Mouse (Mus musculus) hindbrain, embryonic 11.5 days (tissue): ENCODE data around the gene Ube2u. TPM values are rescaled to one million over a fixed set of nuclear protein-coding genes. Genes with fewer than 3 reads are reported as not detected.

Experiments used
- ATAC-seq: fragments of 200-750 bp; cut with Nextera tagmentation; 2 replicates; pipeline ENCODE4 v1.8.0; 2017; ENCODE audit warnings: mild to moderate bottlenecking, moderate TSS enrichment, moderate library complexity; ENCODE audit not compliant: low FRiP score
- DNase-seq: peaks from one replicate; pipeline ENCODE4 v3.0.0-alpha.2; 2015; ENCODE audit warnings: low spot score
- H3K27ac ChIP-seq: fragments of 300-500 bp; sonication (generic); 2 replicates; pipeline ENCODE4 v1.5.1; 2014; ENCODE audit warnings: mild to moderate bottlenecking, low read depth, low read length
- H3K27me3 ChIP-seq: fragments of 300-500 bp; sonication (generic); 2 replicates; pipeline ENCODE4 v1.6.1; 2014; ENCODE audit warnings: mild to moderate bottlenecking, low read length, moderate library complexity, mixed read lengths; ENCODE audit not compliant: control insufficient read depth, insufficient read depth
- H3K36me3 ChIP-seq: fragments of 300-500 bp; sonication (generic); 2 replicates; pipeline ENCODE4 v1.6.1; 2014; ENCODE audit warnings: mild to moderate bottlenecking, low read length, moderate library complexity, mixed read lengths; ENCODE audit not compliant: control insufficient read depth, insufficient read depth
- H3K4me1 ChIP-seq: fragments of 300-500 bp; sonication (generic); replicated peaks from 2 replicates; pipeline ENCODE4 v1.6.1; 2014; ENCODE audit warnings: low read length, mixed read lengths; ENCODE audit not compliant: control insufficient read depth, insufficient read depth
- H3K4me2 ChIP-seq: fragments of 300-500 bp; sonication (generic); replicated peaks from 2 replicates; pipeline ENCODE4 v1.6.1; 2014; ENCODE audit warnings: mild to moderate bottlenecking, low read depth, low read length
- H3K4me3 ChIP-seq: fragments of 300-500 bp; sonication (generic); 2 replicates; pipeline ENCODE4 v1.5.1; 2014; ENCODE audit warnings: low read depth, low read length
- H3K9ac ChIP-seq: fragments of 300-500 bp; sonication (generic); 2 replicates; pipeline ENCODE4 v1.6.1; 2014; ENCODE audit warnings: low read depth, low read length
- H3K9me3 ChIP-seq: fragments of 300-500 bp; sonication (generic); 2 replicates; pipeline ENCODE4 v1.6.1; 2016; ENCODE audit warnings: low read length; ENCODE audit not compliant: control insufficient read depth
- WGBS: fragments of 180-500 bp; shearing (Covaris S2); extraction: QIAGEN DNeasy Blood & Tissue Kit; methylation state at CpG from one replicate; pipeline ENCODE4 v1.1.7; 2014; 5-methylcytosine and 5-hydroxymethylcytosine counted together
- polyA plus RNA-seq: library from polyadenylated mRNA; unstranded; fragments of >200 nt; fragmentation: Nextera tagmentation; extraction: Ambion mirVana; gene quantifications from 2 replicates; pipeline ENCODE4 v1.2.1, GENCODE M21; 2014

The Ube2u gene
- polyA plus RNA-seq, result 1.0 and 1.4 TPM in 2 replicates

DNA sequence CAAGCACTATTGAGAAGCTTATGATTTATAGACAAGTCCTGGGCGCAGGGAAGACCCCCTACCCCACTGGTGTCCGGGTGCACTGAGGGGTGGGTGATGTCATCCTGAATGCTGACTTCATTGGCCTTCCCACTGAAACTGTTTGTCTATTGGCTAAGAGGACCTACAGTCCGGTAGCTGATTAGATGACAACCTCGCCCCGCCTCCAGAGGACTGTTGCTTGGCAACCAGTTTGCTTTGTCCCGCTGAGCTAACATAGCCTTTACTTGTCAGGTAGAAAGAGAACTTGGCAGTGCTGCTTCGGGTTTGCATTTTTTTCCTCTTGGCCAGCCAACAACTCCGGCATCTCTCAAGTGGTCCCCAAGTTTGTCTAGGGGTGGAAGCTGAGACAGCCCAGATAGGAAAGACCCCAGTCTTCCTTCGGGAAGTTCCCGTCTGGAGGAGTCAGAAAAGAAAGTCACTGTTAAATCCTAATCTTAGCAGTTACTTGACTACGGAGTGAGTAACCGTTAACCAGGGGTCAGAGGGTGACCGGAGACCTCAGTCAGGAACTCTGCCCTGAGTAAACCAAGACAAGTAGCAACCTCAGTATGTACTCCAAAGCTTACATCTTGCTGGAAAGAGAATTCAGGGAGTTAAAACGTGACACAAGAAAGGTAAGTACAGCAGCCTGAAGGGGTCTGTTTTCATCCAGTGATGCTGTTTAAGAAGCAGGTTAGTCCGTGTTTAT lies at the start of gene Ube2u:
Ube2u (plus strand) TSS at position 258 of the 730 bp plus-strand sequence.
- WGBS, result 27% methylated on average over 15 of the region's 15 CpGs
- DNase-seq (peak; percentile 84), ATAC-seq (peak; percentile 90)
- peak within 1 kb of the TSS; percentile 3; the same call in 1 of the 2 replicates for H3K4me2 ChIP-seq
- H3K4me1 ChIP-seq, result no peaks in the 10 kb centered on the region
- H3K9me3 ChIP-seq, result no peaks in the 10 kb centered on the region
- peak within 1 kb of the TSS; percentile 8; the same call in 1 of the 2 replicates for H3K4me3 ChIP-seq
- H3K36me3 ChIP-seq, result no peaks in the 10 kb centered on the region
- H3K9ac ChIP-seq, result no peak within 1 kb of the TSS
- no peaks in the 10 kb centered on the region for H3K27me3 ChIP-seq
- no peak within 1 kb of the TSS for H3K27ac ChIP-seq

DNA sequence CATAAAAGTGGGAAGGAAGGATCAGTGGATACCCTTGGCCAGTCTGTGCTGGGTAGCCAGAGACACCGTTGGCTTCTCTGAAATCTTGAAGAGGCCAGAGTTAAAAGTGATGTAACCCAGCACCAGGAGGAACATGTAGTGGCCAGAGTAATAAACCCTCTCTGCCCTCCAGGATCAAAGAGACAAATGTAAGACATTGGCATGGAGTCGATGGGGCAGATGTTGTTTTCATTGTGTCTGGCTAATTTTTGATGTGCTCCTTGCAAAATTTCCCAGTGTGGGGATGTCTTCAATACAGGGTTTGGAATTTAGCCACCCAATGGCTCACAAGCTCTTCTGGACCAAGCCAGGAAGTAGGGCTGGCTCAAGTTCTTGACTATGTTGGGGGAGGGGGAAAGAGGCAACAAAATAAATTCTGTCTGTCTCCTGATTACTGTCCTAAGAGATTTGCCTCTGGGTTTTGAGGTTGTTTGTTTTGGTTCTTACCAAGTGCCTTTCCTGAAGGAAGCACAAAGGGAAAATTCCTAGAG lies 49.2 kb upstream of the Ube2u start:
- H3K4me3 ChIP-seq, result no peak overlapping the region
- H3K4me2 ChIP-seq, result no peak overlapping the region
- H3K27me3 ChIP-seq, result no peaks in the 10 kb centered on the region
- H3K9me3 ChIP-seq, result no peaks in the 10 kb centered on the region
- ATAC-seq, result no peak
- H3K4me1 ChIP-seq, result no peaks in the 10 kb centered on the region
- 89% methylated on average over 2 of the region's 2 CpGs for WGBS
- no peaks in the 10 kb centered on the region for H3K36me3 ChIP-seq
- no peak overlapping the region for H3K27ac ChIP-seq
- DNase-seq, result no peak
- no peak overlapping the region for H3K9ac ChIP-seq

DNA sequence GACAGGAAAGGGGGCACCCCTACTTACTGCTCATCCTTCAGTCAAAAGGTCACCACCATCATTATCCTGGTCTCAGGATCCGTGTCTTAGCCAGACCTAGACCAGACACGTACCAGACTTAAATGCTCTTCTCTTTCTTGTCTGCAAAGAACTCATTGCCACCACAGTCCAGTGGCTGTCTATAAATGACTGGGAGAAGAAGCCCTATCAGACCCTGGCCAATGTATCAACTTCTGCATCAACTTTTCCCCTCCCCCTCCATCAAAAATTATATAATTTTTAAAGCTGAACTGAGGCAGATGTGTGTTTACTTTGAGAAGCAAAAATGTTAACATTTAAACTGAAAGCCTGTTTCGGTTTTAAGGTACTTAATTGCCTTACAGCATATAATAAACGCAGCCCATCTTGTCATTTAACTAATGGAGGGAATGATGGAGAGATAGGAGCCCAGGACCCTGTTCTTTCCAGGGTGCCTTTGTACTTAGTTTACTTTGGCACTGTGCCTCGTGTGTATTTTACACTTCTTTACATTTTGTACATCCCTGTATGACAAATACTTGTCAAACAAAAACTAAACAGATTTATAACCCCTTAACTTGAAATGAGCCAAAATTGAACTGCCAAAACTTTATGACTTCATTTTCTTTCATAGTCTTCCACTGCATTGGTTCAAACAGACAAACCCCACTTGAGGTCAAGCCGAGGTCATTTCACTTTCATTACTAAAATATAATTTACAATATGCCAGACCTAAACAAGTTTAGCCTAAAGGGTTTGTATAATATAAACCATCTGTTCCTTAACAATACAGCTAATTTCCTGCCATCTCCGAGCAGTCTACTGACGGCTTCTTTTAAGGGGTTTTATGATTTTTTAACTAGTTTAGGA lies 43.1 kb upstream of the Ube2u start:
- H3K27ac ChIP-seq, result no peak overlapping the region
- no peak overlapping the region for H3K4me2 ChIP-seq
- H3K9ac ChIP-seq, result no peak overlapping the region
- no peaks in the 10 kb centered on the region for H3K27me3 ChIP-seq
- ATAC-seq, result no peak
- no peaks in the 10 kb centered on the region for H3K9me3 ChIP-seq
- H3K4me1 ChIP-seq, result no peaks in the 10 kb centered on the region
- DNase-seq, result no peak
- no peak overlapping the region for H3K4me3 ChIP-seq
- no peaks in the 10 kb centered on the region for H3K36me3 ChIP-seq
- WGBS, result 80% methylated on average over 8 of the region's 8 CpGs

DNA sequence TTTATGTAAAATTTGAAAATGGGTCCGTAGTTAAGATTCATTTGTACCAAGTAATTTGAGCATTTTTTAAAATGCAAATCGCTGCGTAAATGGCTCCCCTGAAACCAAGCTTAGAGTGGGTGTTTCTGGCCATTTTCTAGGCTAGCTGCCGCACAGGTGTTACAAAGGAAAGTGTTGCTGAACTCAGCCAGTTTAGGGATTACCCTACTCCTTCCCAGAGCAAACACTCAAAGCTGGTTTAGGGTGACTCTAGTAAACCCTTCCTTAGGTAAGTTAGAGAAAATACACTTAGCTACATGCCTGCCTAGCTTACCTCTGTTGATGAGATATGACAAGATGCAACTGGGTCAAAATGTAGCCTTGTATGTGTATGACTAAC lies 42.5 kb upstream of the Ube2u start:
- WGBS, result 85% methylated on average over 4 of the region's 4 CpGs
- H3K9me3 ChIP-seq, result no peaks in the 10 kb centered on the region
- ATAC-seq (no peak), DNase-seq (no peak)
- no peaks in the 10 kb centered on the region for H3K27me3 ChIP-seq
- no peaks in the 10 kb centered on the region for H3K4me1 ChIP-seq
- no peak overlapping the region for H3K4me2 ChIP-seq
- H3K36me3 ChIP-seq, result no peaks in the 10 kb centered on the region
- no peak overlapping the region for H3K4me3 ChIP-seq
- no peak overlapping the region for H3K27ac ChIP-seq
- no peak overlapping the region for H3K9ac ChIP-seq

DNA sequence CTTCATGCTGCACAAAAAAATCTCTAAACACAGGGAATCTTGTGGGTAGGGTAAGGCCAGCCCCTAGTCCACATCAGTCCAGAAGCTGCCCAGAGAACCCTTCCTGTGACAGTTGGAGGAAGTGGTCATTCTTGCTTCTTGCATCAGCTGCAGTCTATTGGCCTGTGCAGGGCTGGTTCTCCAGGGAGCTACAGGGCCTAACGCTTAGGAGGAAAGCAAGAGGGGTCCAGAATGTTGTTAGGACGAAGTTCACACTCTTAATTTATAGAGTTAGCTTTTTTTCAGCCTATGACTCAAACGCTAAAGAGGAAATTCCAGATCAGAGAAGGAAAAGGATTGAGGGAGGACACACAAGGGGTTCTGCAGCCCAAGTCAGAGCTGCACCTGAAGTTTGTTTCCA lies 31.8 kb upstream of the Ube2u start:
- H3K9ac ChIP-seq, result no peak overlapping the region
- no peaks in the 10 kb centered on the region for H3K4me1 ChIP-seq
- WGBS, result 68% methylated on average over 3 of the region's 3 CpGs
- no peak overlapping the region for H3K27ac ChIP-seq
- H3K9me3 ChIP-seq, result no peaks in the 10 kb centered on the region
- H3K4me3 ChIP-seq, result no peak overlapping the region
- ATAC-seq (no peak), DNase-seq (no peak)
- no peaks in the 10 kb centered on the region for H3K36me3 ChIP-seq
- no peak overlapping the region for H3K4me2 ChIP-seq
- H3K27me3 ChIP-seq, result no peaks in the 10 kb centered on the region

DNA sequence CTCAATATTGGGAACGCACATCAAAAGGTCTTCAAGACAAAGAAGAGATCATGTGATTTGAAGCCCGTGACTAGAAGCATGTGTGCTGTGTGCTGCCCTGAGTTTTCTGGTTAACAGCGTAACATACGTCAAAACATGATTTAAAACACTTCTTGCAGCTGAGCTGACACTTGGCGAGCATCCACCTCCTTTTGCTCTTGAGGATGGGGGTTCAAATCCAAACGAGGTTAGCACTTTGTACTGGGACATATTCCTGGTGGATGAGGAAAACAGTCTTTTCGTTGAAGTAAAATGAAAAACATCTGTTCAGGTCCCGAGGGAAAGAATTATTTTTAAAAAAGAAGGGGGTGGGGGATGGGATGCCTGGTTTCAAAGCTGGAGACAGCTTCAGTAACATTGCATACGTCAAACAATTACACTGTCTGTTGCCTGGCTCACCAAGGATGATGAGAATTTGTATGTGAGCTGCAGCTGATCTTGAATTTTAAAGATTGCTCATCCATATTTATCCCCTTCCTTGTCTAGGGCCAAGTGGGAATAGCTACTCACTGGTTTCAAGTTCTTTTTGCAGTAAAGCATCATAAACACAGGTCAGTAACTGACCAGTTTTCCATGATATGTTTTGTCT lies 16.0 kb upstream of the Ube2u start:
- no peak overlapping the region for H3K4me3 ChIP-seq
- no peak overlapping the region for H3K9ac ChIP-seq
- H3K27me3 ChIP-seq, result no peaks in the 10 kb centered on the region
- ATAC-seq, result no peak
- no peaks in the 10 kb centered on the region for H3K9me3 ChIP-seq
- H3K27ac ChIP-seq, result no peak overlapping the region
- 56% methylated on average over 9 of the region's 9 CpGs for WGBS
- H3K36me3 ChIP-seq, result no peaks in the 10 kb centered on the region
- H3K4me1 ChIP-seq, result no peaks in the 10 kb centered on the region
- no peak overlapping the region for H3K4me2 ChIP-seq
- peak; percentile 39 for DNase-seq

DNA sequence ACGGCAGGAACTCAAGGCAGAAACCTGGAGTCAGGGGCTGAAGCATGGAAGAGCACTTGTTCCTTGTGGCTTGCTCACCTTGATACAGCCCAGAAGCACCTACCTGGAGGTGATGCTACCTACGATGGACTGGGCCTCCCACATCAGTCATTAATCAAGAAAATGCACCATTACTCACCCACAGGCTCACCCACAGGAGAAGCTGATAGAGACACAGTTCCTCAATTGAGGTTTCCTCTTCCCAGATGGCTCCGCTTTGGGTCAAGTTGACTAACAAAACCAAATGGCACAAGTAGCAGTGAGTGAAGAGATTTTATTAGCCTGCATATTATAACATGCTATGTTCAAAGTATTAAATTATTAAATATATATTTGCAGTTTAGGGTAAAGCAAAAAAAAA lies 9.8 kb downstream of the Ube2u start:
- DNase-seq (no peak), ATAC-seq (no peak)
- no peaks in the 10 kb centered on the region for H3K4me1 ChIP-seq
- no peak overlapping the region for H3K27ac ChIP-seq
- no peaks in the 10 kb centered on the region for H3K27me3 ChIP-seq
- H3K36me3 ChIP-seq, result no peaks in the 10 kb centered on the region
- H3K4me2 ChIP-seq, result no peak overlapping the region
- H3K9me3 ChIP-seq, result no peaks in the 10 kb centered on the region
- WGBS, result 93% methylated on average over 3 of the region's 3 CpGs
- H3K9ac ChIP-seq, result no peak overlapping the region
- no peak overlapping the region for H3K4me3 ChIP-seq

DNA sequence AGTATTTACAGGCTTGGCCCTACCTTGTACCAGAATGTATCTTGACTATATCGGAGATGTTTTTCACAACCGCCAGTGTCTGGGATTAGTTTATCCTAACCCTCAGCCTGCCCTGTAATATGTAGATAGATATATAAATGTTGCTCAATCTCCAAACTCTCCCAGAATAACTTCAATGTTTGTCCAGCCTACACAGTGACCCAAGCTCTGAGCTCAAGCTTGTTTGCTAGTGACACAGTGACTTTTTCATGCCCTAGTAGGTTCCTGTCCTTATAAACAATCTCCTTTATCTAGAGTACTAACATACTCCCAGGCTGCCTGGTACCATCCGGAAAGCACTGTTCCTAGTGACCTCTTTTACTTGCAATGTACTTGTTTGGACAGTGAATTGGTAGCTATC lies 16.5 kb downstream of the Ube2u start:
- ATAC-seq, result no peak
- no peak overlapping the region for H3K4me2 ChIP-seq

More for the DNA sequence above, 16.5 kb downstream of the Ube2u start:
- no peaks in the 10 kb centered on the region for H3K4me1 ChIP-seq
- H3K9ac ChIP-seq, result no peak overlapping the region
- H3K36me3 ChIP-seq, result no peaks in the 10 kb centered on the region
- no peak overlapping the region for H3K4me3 ChIP-seq
- H3K9me3 ChIP-seq, result no peaks in the 10 kb centered on the region
- H3K27me3 ChIP-seq, result no peaks in the 10 kb centered on the region
- no peak overlapping the region for H3K27ac ChIP-seq
- DNase-seq, result no peak
- WGBS, result 98% methylated on average over 3 of the region's 3 CpGs
